Mouse (Mus musculus) heart, adult 2 months (tissue): ENCODE results near the gene Pirt. TPM values are rescaled to one million over a fixed set of nuclear protein-coding genes. Genes with fewer than 3 reads are reported as not detected.

Experiments used
- DNase-seq, 2 experiments: peaks; one replicate each; pipeline ENCODE4 v3.0.0; 2021
- H3K27ac ChIP-seq: fragments of 200-600 bp; 2 replicates; pipeline ENCODE4 v1.8.1; 2022
- H3K27me3 ChIP-seq: fragments of 200-500 bp; 2 replicates; pipeline ENCODE4 v1.6.1; 2012; ENCODE audit warnings: mild to moderate bottlenecking, low read length, inconsistent platforms, mixed read lengths; ENCODE audit not compliant: control insufficient read depth, insufficient read depth
- H3K36me3 ChIP-seq: fragments of 200-500 bp; 2 replicates; pipeline ENCODE4 v1.6.1; 2012; ENCODE audit warnings: low read length, inconsistent platforms; ENCODE audit not compliant: control insufficient read depth, insufficient read depth
- H3K4me1 ChIP-seq: fragments of 200-500 bp; 2 replicates; pipeline ENCODE4 v1.6.1; 2011; ENCODE audit warnings: low read length; ENCODE audit not compliant: control insufficient read depth, insufficient read depth
- H3K4me3 ChIP-seq: fragments of 200-600 bp; 2 replicates; pipeline ENCODE4 v1.8.1; 2022
- H3K79me2 ChIP-seq: fragments of 200-500 bp; replicated peaks from 2 replicates; pipeline ENCODE4 v1.6.1; 2012; ENCODE audit warnings: mild to moderate bottlenecking, inconsistent platforms, low read length, moderate library complexity, mixed read lengths; ENCODE audit not compliant: control insufficient read depth, insufficient read depth
- H3K9ac ChIP-seq: fragments of 200-500 bp; 2 replicates; pipeline ENCODE4 v1.6.1; 2012; ENCODE audit warnings: low read depth, mild to moderate bottlenecking, control low read depth, inconsistent platforms, low read length, mixed read lengths
- CTCF ChIP-seq: fragments of 200-600 bp; IDR thresholded peaks from 2 replicates; pipeline ENCODE4 v1.8.1; 2022; ENCODE audit warnings: antibody characterized with exemption, mild to moderate bottlenecking, moderate library complexity
- EP300 ChIP-seq: fragments of 200-500 bp; IDR thresholded peaks from 2 replicates; pipeline ENCODE4 v1.6.1; 2011; ENCODE audit warnings: low read depth, low read length, control low read depth; ENCODE audit not compliant: insufficient read depth
- POLR2A ChIP-seq: fragments of 200-500 bp; IDR thresholded peaks from 2 replicates; pipeline ENCODE4 v1.6.1; 2011; ENCODE audit warnings: mild to moderate bottlenecking, low read depth, low read length, control low read depth; ENCODE audit not compliant: insufficient read depth
- WGBS: fragments of 180-500 bp; shearing (Covaris S2); methylation state at CpG from one replicate; pipeline ENCODE4 v1.1.7; 2018; 5-methylcytosine and 5-hydroxymethylcytosine counted together
- intact Hi-C: fragments of 180-260 bp; cut with DNase I; formaldehyde crosslinking; loops from one replicate; pipeline ENCODE4 v1.15.1; 2025
- polyA plus RNA-seq: library from polyadenylated mRNA; depleted of rRNA; stranded (reverse); fragments of >200 nt; gene quantifications from 2 replicates; pipeline ENCODE4 v1.2.3, GENCODE M21; 2012; rRNA removed
- total RNA-seq, 2 experiments: library from RNA; stranded (reverse); gene quantifications; 2 replicates each; pipeline ENCODE4 v1.2.3; 2021

Gene Pirt
- total and polyA plus RNA-seq, 3 experiments: 6.6 to 8.3 (median 7.9) TPM

DNA sequence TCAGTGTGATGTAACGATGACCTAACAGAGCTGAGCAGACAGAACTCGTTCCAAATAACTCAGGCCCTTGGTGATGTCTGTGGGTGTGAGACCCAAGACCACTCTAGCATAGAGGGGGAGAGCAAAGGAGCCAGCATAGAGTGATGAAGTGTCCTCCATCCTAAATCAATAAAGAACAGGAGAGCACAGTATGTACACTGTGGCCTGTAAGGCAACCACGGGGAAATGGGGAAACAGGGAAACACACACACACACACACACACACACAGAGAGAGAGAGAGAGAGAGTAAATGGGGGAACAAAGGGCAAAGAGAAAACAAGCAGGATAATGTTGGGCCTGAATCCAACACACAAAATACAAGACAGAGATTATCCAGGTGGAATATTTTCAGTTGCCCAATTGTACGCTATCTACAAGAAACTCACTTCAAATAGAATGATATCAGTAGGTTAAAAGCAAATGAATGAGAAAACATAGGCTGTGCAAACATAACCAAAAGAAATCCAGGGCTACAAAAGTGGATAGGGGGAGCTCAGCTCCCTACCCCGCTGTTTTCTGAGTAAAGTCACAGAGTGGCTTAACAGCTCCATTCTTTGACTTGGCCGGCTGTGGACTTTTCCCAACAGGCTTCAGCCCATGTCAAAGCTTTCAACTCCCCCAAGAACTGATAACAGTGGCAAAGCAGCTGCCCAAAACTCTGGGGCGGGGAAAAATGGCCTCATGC is 64.0 kb downstream of the Pirt start:
- no peak for TF ChIP-seq POLR2A
- TF ChIP-seq EP300: no peak
- no peak for TF ChIP-seq CTCF
- no peak overlapping the region for H3K4me3 ChIP-seq
- H3K27me3 ChIP-seq: no peaks in the 10 kb centered on the region
- H3K9ac ChIP-seq: no peak overlapping the region
- WGBS: 82% methylated on average over 7 of the region's 7 CpGs
- DNase-seq: no peak
- H3K79me2 ChIP-seq: no peaks in the 10 kb centered on the region
- H3K27ac ChIP-seq: no peak overlapping the region
- no peaks in the 10 kb centered on the region for H3K36me3 ChIP-seq
- intact Hi-C loops: no loop called here
- no peaks in the 10 kb centered on the region for H3K4me1 ChIP-seq

Other genes with a start within 250 kb of the Pirt start
- not detected for gene Tmem238l, start 44.7 kb downstream of the Pirt start, total RNA-seq
- not detected in 2 replicates for gene Tmem238l, start 44.7 kb downstream of the Pirt start, polyA plus RNA-seq
- gene Tmem220, start 113.2 kb downstream of the Pirt start, total RNA-seq: 1 to 10 TPM; 1.9 to 2.0 TPM
- gene Tmem220, start 113.2 kb downstream of the Pirt start, polyA plus RNA-seq: 2.1 and 3.8 TPM in 2 replicates
- gene Adprm, start 140.6 kb downstream of the Pirt start, total RNA-seq: 10 to 100 TPM; 10.8 to 14.6 TPM
- gene Adprm, start 140.6 kb downstream of the Pirt start, polyA plus RNA-seq: 9.8 and 20.6 TPM in 2 replicates
- 10 to 100 TPM; 18.3 to 20.1 TPM for gene Sco1, start 140.7 kb downstream of the Pirt start, total RNA-seq
- gene Sco1, start 140.7 kb downstream of the Pirt start, polyA plus RNA-seq: 7.8 and 12.0 TPM in 2 replicates
- not detected for gene Myh3, start 166.3 kb downstream of the Pirt start, total RNA-seq
- gene Myh3, start 166.3 kb downstream of the Pirt start, polyA plus RNA-seq: not detected in 2 replicates